Mouse (Mus musculus) spleen, adult 2 months (tissue): Measurements from ENCODE around the gene Rbks. TPM values are rescaled to one million over a fixed set of nuclear protein-coding genes. Genes with fewer than 3 reads are reported as not detected.
"Not testable (repeated sequence)": the region's sequence is repeated elsewhere in the genome, so short reads cannot be mapped to it uniquely, and the experiment has no call there.

Experiments
- DNase-seq, 2 experiments: peaks; one replicate each; pipeline versions ENCODE4 v3.0.0 to v3.0.0-alpha.2; 2012 to 2021; ENCODE audit warnings: low spot score in 2 of 2, low read depth in 1 of 2
- H3K27ac ChIP-seq: fragments of 200-500 bp; 2 replicates; pipeline ENCODE4 v1.5.1; 2012; ENCODE audit warnings: low read length, inconsistent platforms; ENCODE audit not compliant: insufficient read depth
- H3K27me3 ChIP-seq: fragments of 200-500 bp; 2 replicates; pipeline ENCODE4 v1.6.1; 2012; ENCODE audit warnings: mild to moderate bottlenecking, moderate library complexity, low read length, inconsistent platforms; ENCODE audit not compliant: control insufficient read depth, insufficient read depth
- H3K36me3 ChIP-seq: fragments of 200-500 bp; 2 replicates; pipeline ENCODE4 v1.6.1; 2012; ENCODE audit warnings: mild to moderate bottlenecking, low read length, inconsistent platforms; ENCODE audit not compliant: control insufficient read depth, insufficient read depth
- H3K4me1 ChIP-seq: fragments of 200-500 bp; 2 replicates; pipeline ENCODE4 v1.6.1; 2011; ENCODE audit warnings: inconsistent platforms; ENCODE audit not compliant: control insufficient read depth, insufficient read depth, insufficient read length
- H3K4me3 ChIP-seq: fragments of 200-500 bp; 2 replicates; pipeline ENCODE4 v1.5.1; 2011; ENCODE audit warnings: mild to moderate bottlenecking, inconsistent platforms; ENCODE audit not compliant: insufficient read depth, insufficient read length; ENCODE audit errors: extremely low read depth
- CTCF ChIP-seq: fragments of 200-500 bp; IDR thresholded peaks from 2 replicates; pipeline ENCODE4 v1.5.1; 2011; ENCODE audit warnings: mild to moderate bottlenecking, inconsistent platforms; ENCODE audit not compliant: insufficient read depth, insufficient read length, insufficient replicate concordance; ENCODE audit errors: extremely low read depth
- POLR2A ChIP-seq: fragments of 200-500 bp; IDR thresholded peaks from 2 replicates; pipeline ENCODE4 v1.6.1; 2011; ENCODE audit warnings: low read depth, low read length, inconsistent platforms
- WGBS: fragments of 180-500 bp; shearing (Covaris S2); methylation state at CpG from one replicate; pipeline ENCODE4 v1.1.7; 2018; 5-methylcytosine and 5-hydroxymethylcytosine counted together
- polyA plus RNA-seq: library from polyadenylated mRNA; depleted of rRNA; stranded (reverse); fragments of >200 nt; gene quantifications from 2 replicates; pipeline ENCODE4 v1.2.3, GENCODE M21; 2012

Gene Rbks
- polyA plus RNA-seq, 1 experiment = 4.0 TPM

DNA sequence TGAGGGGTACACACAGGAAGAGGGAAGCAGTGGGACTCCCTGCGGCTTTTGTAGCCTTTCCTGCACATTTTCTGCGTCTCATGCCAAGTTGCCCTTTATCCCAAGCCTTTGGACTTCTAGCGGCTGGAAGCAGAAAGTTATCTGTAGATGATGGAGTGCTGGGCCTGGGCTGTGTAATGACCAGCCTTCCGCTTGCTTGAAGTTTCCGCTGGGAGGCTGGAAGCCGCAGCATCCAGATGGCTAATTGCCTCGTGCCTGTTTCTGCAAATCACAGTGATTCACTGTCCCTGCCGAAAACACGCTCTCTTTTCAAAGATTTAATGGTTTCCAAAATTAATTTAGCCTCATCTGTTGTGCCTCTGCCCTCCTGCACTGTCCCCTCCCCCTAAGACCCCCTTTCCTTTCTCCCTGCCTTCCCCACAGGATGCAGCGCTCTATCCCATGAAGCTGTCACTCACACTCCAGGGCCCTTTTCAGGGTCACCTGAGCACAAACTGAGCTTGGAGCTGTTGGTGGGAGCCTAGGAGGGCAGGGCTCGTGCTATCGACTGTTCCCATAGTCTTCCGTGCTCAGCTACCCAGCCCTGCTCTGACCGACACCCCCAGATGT, 107.6 kb downstream of the Rbks start:
- no peaks in the 10 kb centered on the region for H3K27me3 ChIP-seq
- no peak overlapping the region for H3K4me3 ChIP-seq
- TF ChIP-seq CTCF = no peak
- TF ChIP-seq POLR2A = no peak
- no peak for DNase-seq
- H3K36me3 ChIP-seq = no peaks in the 10 kb centered on the region
- H3K4me1 ChIP-seq = no peaks in the 10 kb centered on the region
- H3K27ac ChIP-seq = no peak overlapping the region
- whole genome bisulfite sequencing = 94% methylated on average over 14 of the region's 14 CpGs

DNA sequence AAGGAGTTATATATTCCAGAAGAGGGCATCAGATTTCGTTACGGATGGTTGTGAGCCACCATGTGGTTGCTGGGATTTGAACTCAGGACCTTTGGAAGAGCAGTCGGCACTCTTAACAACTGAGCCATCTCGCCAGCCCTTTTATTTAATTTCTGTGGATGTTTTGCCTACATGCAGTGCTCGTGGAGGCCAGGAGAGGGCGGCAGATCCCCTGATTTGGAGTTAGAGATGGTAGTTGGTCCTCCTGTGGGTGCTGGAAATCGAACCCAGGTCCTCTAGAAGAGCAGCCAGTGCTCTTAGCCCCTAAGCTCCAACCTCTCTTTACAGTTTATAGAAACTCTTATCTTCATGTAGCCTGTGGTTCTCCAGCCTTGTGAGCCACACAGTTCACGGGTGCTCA, 108.8 kb downstream of the Rbks start:
- WGBS = 87% methylated on average over 8 of the region's 8 CpGs
- not testable (repeated sequence) for H3K4me3 ChIP-seq, H3K36me3 ChIP-seq, DNase-seq, H3K27me3 ChIP-seq, H3K4me1 ChIP-seq, H3K27ac ChIP-seq

DNA sequence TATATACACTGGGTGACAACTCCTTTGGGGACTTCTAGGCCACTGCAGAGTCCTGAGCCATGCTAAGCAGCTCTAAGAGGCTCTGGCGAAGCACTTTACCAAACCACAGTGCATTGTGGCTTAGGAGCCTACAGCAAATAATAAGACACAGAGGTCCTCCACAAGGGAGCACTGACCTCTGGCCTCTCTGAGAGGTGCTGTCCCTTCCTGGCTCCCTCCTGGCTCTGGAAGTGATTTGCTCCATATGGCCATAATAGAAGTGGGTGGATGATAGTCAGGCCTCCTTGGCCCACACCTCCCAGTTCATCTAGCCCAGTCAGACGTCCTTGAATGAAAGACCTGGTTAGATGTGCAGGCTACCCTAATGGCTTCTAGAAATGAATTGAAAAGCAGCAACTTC, 109.4 kb downstream of the Rbks start:
- WGBS = 96% methylated on average over 2 of the region's 2 CpGs
- TF ChIP-seq CTCF = no peak
- no peak for TF ChIP-seq POLR2A
- no peak overlapping the region for H3K4me3 ChIP-seq
- H3K4me1 ChIP-seq = no peaks in the 10 kb centered on the region
- no peak overlapping the region for H3K27ac ChIP-seq
- no peak for DNase-seq
- H3K27me3 ChIP-seq = no peaks in the 10 kb centered on the region
- H3K36me3 ChIP-seq = no peaks in the 10 kb centered on the region

DNA sequence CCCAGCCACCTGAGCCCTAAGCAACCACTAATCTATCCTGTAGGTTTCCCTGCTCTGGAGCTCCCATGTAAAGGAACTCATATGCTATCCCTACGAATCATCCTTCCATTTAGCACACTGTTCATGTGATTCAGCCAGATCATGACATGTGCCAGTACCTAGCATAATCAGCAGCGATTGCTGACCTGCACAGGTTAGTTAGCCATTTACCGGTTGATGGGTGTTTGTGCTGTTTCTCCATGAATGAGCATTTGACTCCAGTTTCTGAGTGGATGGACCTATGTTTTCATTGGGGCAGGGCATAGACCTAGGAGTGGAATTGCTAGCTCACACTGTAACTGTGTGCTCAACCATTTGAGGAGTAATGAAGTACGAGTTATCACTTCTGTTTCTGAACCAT, 111.9 kb downstream of the Rbks start:
- no peak for DNase-seq
- Histone ChIP-seq H3K36me3 (no peaks in the 10 kb centered on the region), H3K27me3 (no peaks in the 10 kb centered on the region), H3K4me3 (no peak overlapping the region), H3K27ac (no peak overlapping the region), H3K4me1 (no peaks in the 10 kb centered on the region)
- 91% methylated on average over 4 of the region's 4 CpGs for WGBS
- TF ChIP-seq POLR2A (no peak), CTCF (no peak)

DNA sequence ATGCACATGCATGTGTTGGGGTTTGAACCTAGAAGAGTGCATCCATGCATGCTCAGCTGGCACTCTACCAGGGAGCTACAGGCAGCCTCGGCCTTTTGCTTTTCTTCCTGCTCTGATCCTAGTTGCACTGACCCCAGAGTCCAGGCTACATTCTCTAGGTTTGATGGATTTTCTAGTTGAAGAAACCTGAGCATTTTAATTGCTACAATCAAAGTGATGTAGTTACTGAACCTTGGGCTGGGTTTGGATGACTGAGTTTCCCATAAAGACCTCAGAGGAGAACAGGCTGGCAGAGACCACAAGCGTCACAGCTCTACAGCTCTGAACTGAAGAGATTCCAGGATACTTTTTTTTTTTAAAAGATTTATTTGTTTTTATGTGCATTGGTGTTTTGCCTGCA, 114.2 kb downstream of the Rbks start:
- no peak for DNase-seq
- Histone ChIP-seq H3K4me1 (no peaks in the 10 kb centered on the region), H3K4me3 (no peak overlapping the region), H3K27ac (no peak overlapping the region), H3K36me3 (no peaks in the 10 kb centered on the region), H3K27me3 (no peaks in the 10 kb centered on the region)
- 91% methylated on average over 2 of the region's 2 CpGs for WGBS
- no peak for TF ChIP-seq POLR2A
- no peak for TF ChIP-seq CTCF

DNA sequence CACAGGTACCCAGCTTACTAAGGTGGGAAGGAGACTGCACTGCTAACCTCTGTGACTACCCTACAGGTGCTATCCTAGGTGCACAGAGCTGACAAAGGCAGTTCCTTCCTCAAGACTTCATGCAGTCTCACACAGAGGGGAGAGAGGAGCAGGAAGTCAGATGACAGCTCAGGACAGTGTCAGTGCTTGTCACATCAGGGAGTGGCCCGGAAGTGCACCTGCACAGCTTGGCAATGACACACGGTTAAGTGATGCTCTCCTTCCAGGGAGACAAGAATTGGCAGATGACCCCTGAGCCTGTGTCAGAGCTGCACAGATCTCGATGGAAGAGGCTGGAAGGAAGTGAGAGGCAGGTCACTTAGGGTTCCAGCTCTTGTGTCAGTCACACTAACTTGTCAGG, 115.5 kb downstream of the Rbks start:
- no peak overlapping the region for H3K4me3 ChIP-seq
- no peaks in the 10 kb centered on the region for H3K36me3 ChIP-seq
- TF ChIP-seq CTCF (no peak), POLR2A (no peak)
- no peaks in the 10 kb centered on the region for H3K27me3 ChIP-seq
- no peak for DNase-seq
- WGBS = 43% methylated on average over 3 of the region's 3 CpGs
- H3K27ac ChIP-seq = no peak overlapping the region
- no peaks in the 10 kb centered on the region for H3K4me1 ChIP-seq

DNA sequence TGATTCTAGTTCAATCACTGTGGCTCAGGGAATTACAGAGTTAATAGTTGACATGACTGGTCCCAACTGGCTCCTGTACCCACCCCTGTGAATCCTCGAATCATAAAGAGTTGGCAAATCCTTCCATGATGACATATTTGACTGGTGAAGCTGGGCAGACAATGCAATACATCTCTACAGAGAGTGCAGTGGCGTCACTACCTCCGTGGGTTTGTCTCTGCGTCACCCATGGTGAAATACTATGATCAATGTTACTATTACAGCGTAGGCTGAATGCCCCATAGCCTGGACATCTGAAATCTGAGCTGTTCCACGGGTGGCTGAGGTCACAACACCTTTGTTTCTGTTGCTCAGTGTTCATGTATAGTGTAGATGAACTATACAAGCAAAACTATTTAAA, 116.2 kb downstream of the Rbks start:
- DNase-seq = no peak
- TF ChIP-seq CTCF (no peak), POLR2A (no peak)
- Histone ChIP-seq H3K36me3 (no peaks in the 10 kb centered on the region), H3K27ac (no peak overlapping the region), H3K27me3 (no peaks in the 10 kb centered on the region), H3K4me1 (no peaks in the 10 kb centered on the region), H3K4me3 (no peak overlapping the region)
- 85% methylated on average over 6 of the region's 6 CpGs for WGBS
